Mouse (Mus musculus): ENCODE results near the gene A630001G21Rik. TPM values are rescaled to one million over a fixed set of nuclear protein-coding genes. Genes with fewer than 3 reads are reported as not detected.

A630001G21Rik gene
- polyA plus RNA-seq, 1 experiment from 2014 or later, result 1.1 TPM

DNA sequence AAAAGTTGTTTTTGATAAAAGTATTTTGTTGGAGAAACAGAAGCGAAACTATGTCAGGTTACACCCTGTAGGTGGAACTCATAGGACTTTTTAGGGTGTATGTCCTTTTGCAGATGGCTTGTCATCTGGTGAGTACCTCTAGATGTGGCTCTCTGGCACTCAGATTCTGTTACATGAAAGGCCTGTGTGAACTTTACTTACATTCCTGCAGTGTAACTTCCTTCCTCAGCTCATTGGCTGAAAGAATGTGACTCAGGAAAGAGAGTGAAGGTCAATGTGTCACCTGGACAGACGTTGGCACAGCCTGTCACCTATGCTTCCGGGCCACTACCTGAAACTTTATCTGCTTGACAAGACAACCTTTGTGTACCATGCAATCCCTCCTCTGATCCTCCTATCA lies 33.9 kb downstream of the A630001G21Rik start:
- Histone ChIP-seq H3K36me3 (no peaks in the 10 kb centered on the region), H3K9me3 (no peaks in the 10 kb centered on the region), H3K9ac (replicated peaks) (no peak overlapping the region), H3K27ac (replicated peaks) (no peak overlapping the region), H3K27me3 (no peaks in the 10 kb centered on the region), H3K4me1 (peaks cover 14% of the 10 kb centered on the region), H3K4me3 (no peak overlapping the region), H3K4me2 (replicated peaks) (no peak overlapping the region)
- no peak for ATAC-seq (ENCODE audit: low FRiP score, low read depth)
- WGBS, result 91% methylated on average over 3 of the region's 3 CpGs

DNA sequence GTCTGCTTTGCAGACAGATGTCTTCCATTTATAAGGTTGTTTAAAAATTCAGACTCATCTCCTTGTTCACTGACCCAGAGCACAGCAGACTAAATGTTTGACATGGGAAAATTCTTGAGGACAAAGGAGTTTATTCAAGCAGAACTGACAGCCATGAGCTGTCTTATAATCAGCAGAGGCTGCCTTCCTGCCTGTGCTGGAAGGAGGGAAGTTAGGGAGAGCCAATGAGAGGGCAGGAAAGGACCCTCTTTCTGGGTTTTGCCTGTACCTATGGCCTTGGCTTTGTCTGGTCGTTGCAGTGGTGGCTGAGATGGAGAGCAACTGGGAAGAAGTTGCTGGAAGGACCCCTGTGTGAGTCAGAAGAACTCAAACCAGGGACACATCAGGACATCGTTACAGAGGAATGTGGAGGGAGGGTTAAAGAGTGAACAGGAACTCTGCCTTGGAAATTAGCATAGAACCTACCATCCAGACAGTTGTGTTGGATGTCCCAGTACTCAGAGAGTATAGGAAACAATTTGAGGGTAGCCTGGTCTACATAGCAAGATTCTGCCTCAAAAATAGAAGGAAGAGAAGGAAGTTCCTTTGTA lies 35.4 kb downstream of the A630001G21Rik start:
- H3K4me1 ChIP-seq, result peaks cover 14% of the 10 kb centered on the region
- 14% methylated on average over 2 of the region's 2 CpGs for WGBS
- H3K27ac ChIP-seq (replicated peaks), result no peak overlapping the region; the same call in 1 of the 2 replicates
- peak; percentile 88 for ATAC-seq (ENCODE audit: low FRiP score, low read depth)
- H3K9me3 ChIP-seq, result peaks cover 5% of the 10 kb centered on the region; the same call in 1 of the 2 replicates
- H3K4me3 ChIP-seq, result no peak overlapping the region
- H3K36me3 ChIP-seq, result no peaks in the 10 kb centered on the region
- H3K4me2 ChIP-seq (replicated peaks), result no peak overlapping the region
- no peaks in the 10 kb centered on the region for H3K27me3 ChIP-seq
- no peak overlapping the region for H3K9ac ChIP-seq (replicated peaks)

DNA sequence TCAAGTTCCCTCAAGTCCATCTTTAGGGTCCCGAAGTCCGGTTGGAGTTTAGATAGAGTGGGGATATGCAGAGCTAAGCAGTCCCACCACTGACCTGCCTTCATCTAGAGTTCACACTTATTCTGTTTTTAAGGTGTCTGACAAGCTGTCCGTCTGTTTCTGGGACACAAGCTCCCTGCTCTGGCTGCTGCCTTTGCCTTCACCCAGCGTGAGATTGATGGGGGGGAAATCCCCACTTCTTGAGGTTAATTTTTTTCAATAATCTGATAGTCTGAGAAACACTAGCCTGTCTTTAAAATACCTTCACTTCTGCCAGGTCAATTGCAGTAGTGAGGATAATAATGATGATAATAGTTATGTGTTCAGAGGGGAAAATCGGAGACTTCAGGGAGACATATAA lies 36.1 kb downstream of the A630001G21Rik start:
- Histone ChIP-seq H3K27me3 (no peaks in the 10 kb centered on the region), H3K9me3 (peaks cover 5% of the 10 kb centered on the region; the same call in 1 of the 2 replicates), H3K4me3 (no peak overlapping the region), H3K36me3 (no peaks in the 10 kb centered on the region), H3K4me1 (peaks cover 14% of the 10 kb centered on the region), H3K27ac (replicated peaks) (peak overlapping the region; percentile 30; the same call in 1 of the 2 replicates), H3K9ac (replicated peaks) (no peak overlapping the region), H3K4me2 (replicated peaks) (no peak overlapping the region)
- WGBS, result 53% methylated on average over 5 of the region's 5 CpGs
- ATAC-seq (ENCODE audit: low FRiP score, low read depth), result no peak

DNA sequence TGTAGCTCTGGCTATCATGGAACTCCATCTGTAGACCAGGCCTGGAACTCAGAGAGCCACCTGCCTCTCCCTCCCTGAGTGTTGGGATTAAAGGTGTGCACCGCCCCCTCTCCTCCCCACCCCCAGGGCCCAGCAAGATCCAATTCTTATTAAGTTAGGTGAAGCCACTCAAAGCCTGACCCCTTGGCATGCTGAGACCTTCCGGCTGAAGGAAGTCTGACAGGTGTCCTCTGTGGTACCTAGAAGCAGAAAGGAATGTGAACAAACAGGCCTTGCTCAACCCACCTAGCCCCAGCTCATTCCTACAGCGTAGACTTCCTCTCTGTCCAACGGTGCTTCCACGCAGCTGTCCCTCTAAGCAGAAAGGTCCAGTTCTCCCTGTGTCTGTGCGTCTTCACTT lies 37.5 kb downstream of the A630001G21Rik start:
- Histone ChIP-seq H3K27ac (replicated peaks) (no peak overlapping the region), H3K9me3 (peaks cover 5% of the 10 kb centered on the region; the same call in 1 of the 2 replicates), H3K27me3 (no peaks in the 10 kb centered on the region), H3K4me3 (no peak overlapping the region), H3K9ac (replicated peaks) (no peak overlapping the region), H3K4me1 (peaks cover 17% of the 10 kb centered on the region), H3K4me2 (replicated peaks) (no peak overlapping the region), H3K36me3 (no peaks in the 10 kb centered on the region)
- 84% methylated on average over 6 of the region's 6 CpGs for WGBS
- no peak for ATAC-seq (ENCODE audit: low FRiP score, low read depth)

DNA sequence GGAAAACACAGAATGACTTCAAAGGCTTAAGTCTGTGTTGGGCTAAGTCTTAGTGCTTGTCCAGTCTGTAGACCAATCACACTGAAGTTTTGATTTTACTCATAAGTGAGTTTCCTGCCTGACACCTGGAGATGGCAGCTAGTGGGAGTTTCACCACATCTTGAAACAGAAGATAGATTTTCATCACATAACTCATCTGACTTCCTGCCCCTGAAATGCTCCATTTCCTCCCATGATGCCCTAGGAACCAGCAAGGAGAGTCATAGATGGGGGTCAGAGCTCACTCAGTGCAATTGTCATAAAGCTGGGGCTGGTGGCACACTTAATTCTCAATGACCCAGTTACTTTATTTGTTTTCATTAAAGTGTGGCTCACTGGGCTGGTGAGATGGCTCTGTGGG lies 38.6 kb downstream of the A630001G21Rik start:
- Histone ChIP-seq H3K9ac (replicated peaks) (no peak overlapping the region), H3K36me3 (no peaks in the 10 kb centered on the region), H3K4me1 (peaks cover 17% of the 10 kb centered on the region), H3K4me2 (replicated peaks) (no peak overlapping the region), H3K4me3 (no peak overlapping the region), H3K9me3 (peaks cover 5% of the 10 kb centered on the region; the same call in 1 of the 2 replicates), H3K27me3 (no peaks in the 10 kb centered on the region), H3K27ac (replicated peaks) (no peak overlapping the region)
- no peak for ATAC-seq (ENCODE audit: low FRiP score, low read depth)

DNA sequence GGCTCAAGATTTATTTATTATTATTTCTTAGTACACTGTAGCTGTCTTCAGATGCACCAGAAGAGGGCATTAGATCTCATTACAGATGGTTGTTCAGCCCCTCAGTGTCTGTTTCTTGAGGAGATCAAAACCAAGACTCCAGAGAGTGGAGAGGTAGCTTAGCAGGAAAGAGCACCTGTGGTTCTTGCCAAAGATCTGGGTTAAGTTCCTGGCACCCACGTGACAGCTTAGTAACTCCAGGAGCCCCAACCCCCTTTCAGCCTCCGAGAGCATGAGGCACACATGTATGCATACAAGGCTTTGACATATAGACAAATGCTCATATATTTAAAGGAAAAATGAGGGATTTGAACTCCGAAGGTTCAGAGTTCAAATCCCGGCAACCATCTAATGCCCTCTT lies 39.4 kb downstream of the A630001G21Rik start:
- no peak overlapping the region for H3K4me3 ChIP-seq
- 88% methylated on average over 4 of the region's 4 CpGs for WGBS
- no peak overlapping the region for H3K27ac ChIP-seq (replicated peaks)
- H3K9ac ChIP-seq (replicated peaks), result no peak overlapping the region
- H3K36me3 ChIP-seq, result no peaks in the 10 kb centered on the region
- peaks cover 5% of the 10 kb centered on the region; the same call in 1 of the 2 replicates for H3K9me3 ChIP-seq
- no peak overlapping the region for H3K4me2 ChIP-seq (replicated peaks)
- ATAC-seq (ENCODE audit: low FRiP score, low read depth), result no peak
- H3K4me1 ChIP-seq, result peaks cover 17% of the 10 kb centered on the region
- no peaks in the 10 kb centered on the region for H3K27me3 ChIP-seq

DNA sequence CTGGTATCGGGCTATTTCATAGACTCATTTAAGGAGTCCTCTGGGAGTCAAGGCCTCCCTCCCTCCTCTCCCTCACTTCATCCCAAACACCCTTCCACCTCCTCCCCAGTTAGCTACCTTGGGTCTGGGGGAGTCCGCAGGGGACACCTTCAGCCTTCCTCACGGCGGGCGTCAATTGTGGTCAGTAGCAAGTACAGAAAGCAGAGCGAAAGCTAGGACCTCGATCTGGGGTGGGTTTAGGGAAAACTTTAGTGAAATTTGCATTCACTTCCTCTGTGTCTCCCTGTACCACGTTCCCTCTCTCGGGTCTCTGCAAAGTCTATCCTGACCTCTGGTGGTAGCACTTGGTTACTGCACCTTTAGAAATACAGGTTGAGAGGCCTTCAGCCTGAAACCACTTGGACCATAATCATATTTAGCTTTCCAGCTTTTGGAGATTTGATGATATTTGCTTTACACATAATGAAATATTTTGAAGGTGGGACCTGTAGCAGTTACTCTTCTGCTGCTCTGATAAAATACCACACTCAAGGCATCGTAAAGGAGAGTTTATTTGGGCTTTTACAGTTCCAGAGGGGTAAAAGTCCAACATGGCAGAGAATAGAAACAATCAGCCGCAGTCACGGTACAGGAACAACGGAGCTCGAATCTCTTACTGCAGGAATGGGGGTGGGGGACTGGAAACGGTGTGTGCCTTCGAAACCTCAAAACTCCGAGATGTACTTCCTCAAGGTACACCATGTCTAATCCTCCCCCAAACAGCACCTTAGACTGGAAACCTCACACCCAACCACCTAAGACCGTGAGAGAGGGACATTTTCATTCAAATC lies 41.9 kb downstream of the A630001G21Rik start:
- Histone ChIP-seq H3K4me2 (replicated peaks) (peak overlapping the region; percentile 42), H3K4me1 (peaks cover 2% of the 10 kb centered on the region; the same call in 1 of the 2 replicates), H3K27me3 (no peaks in the 10 kb centered on the region), H3K9ac (replicated peaks) (no peak overlapping the region), H3K4me3 (peak overlapping the region; percentile 24; the same call in 1 of the 2 replicates), H3K36me3 (no peaks in the 10 kb centered on the region), H3K9me3 (peaks cover 5% of the 10 kb centered on the region; the same call in 1 of the 2 replicates), H3K27ac (replicated peaks) (no peak overlapping the region)
- WGBS, result 38% methylated on average over 18 of the region's 18 CpGs
- peak; percentile 58; the same call in 1 of the 2 replicates for ATAC-seq (ENCODE audit: low FRiP score, low read depth)

- peaks cover 2% of the 10 kb centered on the region; the same call in 1 of the 2 replicates for H3K4me1 ChIP-seq
- ATAC-seq (ENCODE audit: low FRiP score, low read depth), result no peak
- H3K27me3 ChIP-seq, result no peaks in the 10 kb centered on the region
- no peak overlapping the region for H3K9ac ChIP-seq (replicated peaks)
- H3K9me3 ChIP-seq, result peaks cover 5% of the 10 kb centered on the region; the same call in 1 of the 2 replicates
- no peak overlapping the region for H3K27ac ChIP-seq (replicated peaks)
- WGBS, result 75% methylated on average over 13 of the region's 13 CpGs
- H3K36me3 ChIP-seq, result no peaks in the 10 kb centered on the region
- no peak overlapping the region for H3K4me3 ChIP-seq
- H3K4me2 ChIP-seq (replicated peaks), result peak overlapping the region; percentile 42
Observed at GRCm38 (mm10) chr1:85735463-85736123, 42.9 kb downstream of the A630001G21Rik start.

GRCm38 (mm10) chr1:85734511-85734910 lies 43.9 kb downstream of the A630001G21Rik start:
- H3K4me1 ChIP-seq, result peaks cover 2% of the 10 kb centered on the region; the same call in 1 of the 2 replicates
- no peak overlapping the region for H3K9ac ChIP-seq (replicated peaks)
- H3K4me2 ChIP-seq (replicated peaks), result no peak overlapping the region
- WGBS, result 100% methylated on average over 1 of the region's 1 CpGs
- no peak overlapping the region for H3K4me3 ChIP-seq
- no peak overlapping the region for H3K27ac ChIP-seq (replicated peaks)
- ATAC-seq (ENCODE audit: low FRiP score, low read depth), result no peak
- H3K27me3 ChIP-seq, result no peaks in the 10 kb centered on the region
- H3K36me3 ChIP-seq, result no peaks in the 10 kb centered on the region
- peaks cover 5% of the 10 kb centered on the region; the same call in 1 of the 2 replicates for H3K9me3 ChIP-seq

DNA sequence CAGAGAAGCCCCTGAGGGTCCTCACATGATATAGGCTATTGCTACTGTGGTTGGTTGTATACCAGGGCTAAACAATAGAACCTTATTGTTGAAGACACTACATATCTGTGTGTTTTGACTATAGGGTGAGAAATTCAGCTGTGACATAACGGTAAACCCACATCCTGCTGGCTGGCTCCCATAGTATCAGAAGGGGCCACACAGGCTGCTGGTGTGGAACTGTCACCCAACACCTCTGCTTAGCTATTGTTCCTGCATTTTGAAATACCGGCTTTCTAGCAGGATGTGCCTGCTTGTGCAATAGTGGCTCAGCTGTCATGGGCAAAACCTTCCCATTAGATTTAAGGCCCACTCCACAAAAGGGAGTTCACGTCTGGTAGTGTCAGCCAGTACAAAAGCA lies 45.9 kb downstream of the A630001G21Rik start:
- H3K27me3 ChIP-seq, result no peaks in the 10 kb centered on the region
- no peak for ATAC-seq (ENCODE audit: low FRiP score, low read depth)
- WGBS, result 87% methylated on average over 3 of the region's 3 CpGs

GRCm38 (mm10) chr1:85730471-85730870 lies 48.0 kb downstream of the A630001G21Rik start:
- no peaks in the 10 kb centered on the region for H3K36me3 ChIP-seq
- WGBS, result 92% methylated on average over 6 of the region's 6 CpGs
- H3K4me1 ChIP-seq, result no peaks in the 10 kb centered on the region
- no peak overlapping the region for H3K27ac ChIP-seq (replicated peaks)
- no peak overlapping the region for H3K9ac ChIP-seq (replicated peaks)
- no peaks in the 10 kb centered on the region for H3K27me3 ChIP-seq
- ATAC-seq (ENCODE audit: low FRiP score, low read depth), result no peak
- H3K4me2 ChIP-seq (replicated peaks), result no peak overlapping the region
- no peak overlapping the region for H3K4me3 ChIP-seq
- H3K9me3 ChIP-seq, result no peaks in the 10 kb centered on the region

More for the DNA sequence above, 45.9 kb downstream of the A630001G21Rik start:
- no peak overlapping the region for H3K27ac ChIP-seq (replicated peaks)
- no peak overlapping the region for H3K4me2 ChIP-seq (replicated peaks)
- H3K4me3 ChIP-seq, result no peak overlapping the region
- no peaks in the 10 kb centered on the region for H3K36me3 ChIP-seq
- H3K4me1 ChIP-seq, result peaks cover 2% of the 10 kb centered on the region; the same call in 1 of the 2 replicates
- H3K9me3 ChIP-seq, result no peaks in the 10 kb centered on the region
- H3K9ac ChIP-seq (replicated peaks), result no peak overlapping the region
